Mouse (Mus musculus) liver, adult 2 months (tissue): ENCODE results near the gene Zfp941. TPM values are rescaled to one million over a fixed set of nuclear protein-coding genes. Genes with fewer than 3 reads are reported as not detected.
A peak's percentile ranks its signal among the peaks of the same experiment; 100 is the strongest.

Experiments
- DNase-seq: peaks from one replicate; pipeline ENCODE4 v3.0.0-alpha.2; 2011; ENCODE audit warnings: low read depth, low spot score; ENCODE audit errors: extremely low read depth
- H3K27ac ChIP-seq: fragments of 200-500 bp; replicated peaks from 2 replicates; pipeline ENCODE4 v1.5.1; 2012; ENCODE audit warnings: low read depth, mild to moderate bottlenecking, control low read depth, inconsistent platforms, low read length; ENCODE audit not compliant: insufficient read depth
- H3K27me3 ChIP-seq: fragments of 200-500 bp; 2 replicates; pipeline ENCODE4 v1.6.1; 2012; ENCODE audit warnings: mild to moderate bottlenecking, moderate library complexity, low read length, inconsistent platforms; ENCODE audit not compliant: control insufficient read depth, insufficient read depth
- H3K36me3 ChIP-seq: fragments of 200-500 bp; 2 replicates; pipeline ENCODE4 v1.6.1; 2012; ENCODE audit warnings: low read length, inconsistent platforms; ENCODE audit not compliant: control insufficient read depth, insufficient read depth
- H3K4me1 ChIP-seq: fragments of 200-500 bp; 2 replicates; pipeline ENCODE4 v1.6.1; 2011; ENCODE audit warnings: low read length; ENCODE audit not compliant: control insufficient read depth, insufficient read depth
- H3K4me3 ChIP-seq: fragments of 200-500 bp; 2 replicates; pipeline ENCODE4 v1.5.1; 2011; ENCODE audit warnings: low read depth, mild to moderate bottlenecking, control low read depth, low read length, moderate library complexity; ENCODE audit not compliant: insufficient read depth
- H3K79me2 ChIP-seq: fragments of 200-500 bp; 2 replicates; pipeline ENCODE4 v1.6.1; 2012; ENCODE audit warnings: inconsistent platforms, mild to moderate bottlenecking, low read length, moderate library complexity; ENCODE audit not compliant: control insufficient read depth, insufficient read depth
- H3K9ac ChIP-seq: fragments of 200-500 bp; 2 replicates; pipeline ENCODE4 v1.6.1; 2012; ENCODE audit warnings: low read depth, mild to moderate bottlenecking, control low read depth, inconsistent platforms, low read length
- CTCF ChIP-seq: fragments of 200-500 bp; IDR thresholded peaks from 2 replicates; pipeline ENCODE4 v1.5.1; 2011; ENCODE audit warnings: low read depth, low read length, control low read depth
- POLR2A ChIP-seq: fragments of 200-500 bp; IDR thresholded peaks from 2 replicates; pipeline ENCODE4 v1.6.1; 2011; ENCODE audit warnings: low read length, control low read depth; ENCODE audit not compliant: insufficient read depth; ENCODE audit errors: extremely low read depth
- WGBS: fragments of 180-500 bp; shearing (Covaris S2); methylation state at CpG from one replicate; pipeline ENCODE4 v1.1.7; 2018; 5-methylcytosine and 5-hydroxymethylcytosine counted together
- polyA plus RNA-seq: library from polyadenylated mRNA; depleted of rRNA; stranded (reverse); fragments of >200 nt; gene quantifications from 2 replicates; pipeline ENCODE4 v1.2.3, GENCODE M21; 2012
- total RNA-seq: library from RNA; depleted of rRNA; stranded (reverse); fragments of >200 nt; gene quantifications from 2 replicates; pipeline ENCODE4 v1.2.3, GENCODE M21; 2014

Gene Zfp941
- total and polyA plus RNA-seq, 2 experiments: 0.34 to 1.0 TPM

DNA sequence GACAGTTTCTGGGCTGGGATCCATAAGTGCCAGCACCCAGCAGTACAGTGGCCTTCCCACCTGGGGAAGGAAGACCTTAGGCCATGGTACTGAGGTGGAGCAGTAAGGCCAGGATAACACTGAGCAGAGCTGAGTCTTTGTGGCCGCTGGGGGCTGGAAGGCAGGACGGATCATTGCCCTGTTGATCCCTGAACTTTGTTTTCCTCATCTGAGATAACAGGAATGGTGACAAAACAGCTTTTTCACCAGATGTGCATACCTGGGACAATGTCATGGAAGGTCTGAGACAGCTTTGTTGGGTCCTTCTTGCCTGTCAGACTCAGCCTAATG is 13.7 kb upstream of the Zfp941 start:
- Histone ChIP-seq H3K27ac (peak overlapping the region; percentile 98), H3K36me3 (peaks cover 20% of the 10 kb centered on the region), H3K4me1 (peaks cover 16% of the 10 kb centered on the region), H3K9ac (peak overlapping the region; percentile 90), H3K79me2 (peaks cover 3% of the 10 kb centered on the region; the same call in 1 of the 2 replicates), H3K4me3 (peak overlapping the region; percentile 77), H3K27me3 (no peaks in the 10 kb centered on the region)
- WGBS: 11% methylated on average over 2 of the region's 2 CpGs
- no peak for TF ChIP-seq POLR2A
- DNase-seq: peak; percentile 78

DNA sequence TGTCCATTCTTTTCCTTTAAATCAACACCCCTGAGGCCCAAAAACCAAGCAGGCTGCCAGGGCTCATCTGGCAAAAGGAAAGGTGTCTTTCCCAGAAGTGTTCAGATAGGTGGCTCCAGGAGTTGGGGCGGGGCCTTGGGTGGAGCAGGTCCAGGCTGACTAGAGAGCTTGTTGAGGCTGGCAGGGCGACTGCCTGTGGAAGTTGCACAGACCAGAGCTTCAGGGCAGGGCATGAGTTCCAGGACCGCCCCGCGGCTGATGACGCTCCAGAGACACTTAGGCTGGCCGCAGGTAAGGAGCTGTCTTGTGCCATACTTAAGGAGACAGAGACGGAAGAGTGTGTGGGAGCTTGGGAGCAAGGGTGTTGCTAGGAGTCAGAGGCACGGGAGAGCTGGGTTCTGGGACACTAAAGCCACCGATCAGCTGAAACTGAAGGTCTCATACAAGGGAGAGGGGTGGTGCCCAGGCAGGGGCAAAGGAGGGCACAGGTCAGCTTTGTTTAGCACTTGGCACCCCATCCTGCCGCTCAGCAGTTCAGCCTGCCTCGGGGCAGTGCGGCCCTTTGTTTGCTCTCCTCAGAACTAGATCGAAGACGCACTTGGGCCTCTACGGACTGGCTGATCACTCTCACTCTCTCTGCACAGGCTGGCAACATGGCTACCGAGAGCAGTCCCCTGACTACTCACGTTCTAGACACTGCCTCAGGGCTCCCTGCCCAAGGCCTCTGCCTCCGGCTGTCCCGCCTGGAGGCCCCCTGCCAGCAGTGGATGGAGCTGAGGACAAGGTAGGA is 13.2 kb upstream of the Zfp941 start, which contains the start of gene Urah:
Gene Urah, plus strand, starts transcription at position 51 of the 790 bp plus-strand sequence.
- peak; percentile 97 for DNase-seq
- 20% methylated on average over 20 of the region's 20 CpGs for WGBS
- Histone ChIP-seq H3K27ac (peak within 1 kb of the TSS; percentile 98), H3K9ac (peak within 1 kb of the TSS; percentile 90), H3K36me3 (peaks cover 20% of the 10 kb centered on the region), H3K4me3 (peak within 1 kb of the TSS; percentile 77), H3K79me2 (peaks cover 3% of the 10 kb centered on the region; the same call in 1 of the 2 replicates), H3K4me1 (peaks cover 17% of the 10 kb centered on the region), H3K27me3 (no peaks in the 10 kb centered on the region)
- no peak for TF ChIP-seq CTCF
- TF ChIP-seq POLR2A: peak; percentile 71; the same call in 1 of the 2 replicates

DNA sequence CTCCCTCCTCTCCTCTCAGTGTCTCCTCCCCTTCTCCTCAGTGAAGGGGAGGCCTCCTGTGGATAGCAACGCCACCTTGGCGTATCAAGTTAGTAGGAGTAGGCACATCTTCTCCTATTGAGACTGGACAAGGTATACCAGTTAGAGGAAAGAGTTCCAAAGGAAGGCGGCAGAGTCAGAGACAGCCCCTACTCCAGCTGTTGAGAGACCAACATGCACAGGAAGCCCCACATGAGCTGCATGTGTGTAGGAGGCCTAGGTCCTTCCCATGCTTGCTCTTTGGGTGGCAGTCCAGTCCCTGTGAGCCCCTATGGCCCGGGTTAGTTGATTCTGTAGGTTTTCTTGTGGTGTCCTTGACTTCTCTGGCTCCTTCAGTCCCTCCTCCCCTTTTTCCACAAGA is 11.4 kb upstream of the Zfp941 start:
- no peaks in the 10 kb centered on the region for H3K27me3 ChIP-seq
- H3K4me1 ChIP-seq: peaks cover 21% of the 10 kb centered on the region
- TF ChIP-seq POLR2A (no peak), CTCF (no peak)
- no peak for DNase-seq
- H3K36me3 ChIP-seq: peaks cover 14% of the 10 kb centered on the region
- H3K4me3 ChIP-seq: no peak overlapping the region
- H3K79me2 ChIP-seq: peaks cover 3% of the 10 kb centered on the region; the same call in 1 of the 2 replicates
- H3K9ac ChIP-seq: no peak overlapping the region
- no peak overlapping the region for H3K27ac ChIP-seq
- WGBS: 86% methylated on average over 4 of the region's 4 CpGs

DNA sequence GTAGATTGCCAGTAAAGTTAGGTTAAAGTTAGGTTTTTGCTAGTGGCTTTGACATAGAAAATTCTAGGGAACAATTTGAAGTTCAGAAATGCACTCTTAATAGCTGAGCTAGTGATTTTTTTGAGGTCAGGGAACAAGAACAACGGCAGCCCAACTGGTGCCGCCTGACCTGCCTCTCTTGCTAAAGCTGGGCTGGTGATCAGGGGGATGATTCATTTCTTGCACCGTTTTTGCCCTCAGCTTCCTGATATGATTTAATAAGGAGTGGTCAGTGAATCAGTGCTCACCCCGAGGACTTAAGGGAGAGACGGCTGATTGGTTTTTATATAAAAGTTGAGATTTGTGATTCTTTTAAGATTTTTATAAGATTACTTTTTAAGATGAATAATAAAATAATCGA is 9.5 kb upstream of the Zfp941 start:
- peaks cover 3% of the 10 kb centered on the region; the same call in 1 of the 2 replicates for H3K79me2 ChIP-seq
- H3K36me3 ChIP-seq: no peaks in the 10 kb centered on the region
- TF ChIP-seq CTCF (no peak), POLR2A (no peak)
- no peak overlapping the region for H3K4me3 ChIP-seq
- no peak for DNase-seq
- H3K27me3 ChIP-seq: no peaks in the 10 kb centered on the region
- H3K9ac ChIP-seq: no peak overlapping the region
- no peak overlapping the region for H3K27ac ChIP-seq
- H3K4me1 ChIP-seq: peaks cover 8% of the 10 kb centered on the region
- WGBS: 69% methylated on average over 6 of the region's 6 CpGs

DNA sequence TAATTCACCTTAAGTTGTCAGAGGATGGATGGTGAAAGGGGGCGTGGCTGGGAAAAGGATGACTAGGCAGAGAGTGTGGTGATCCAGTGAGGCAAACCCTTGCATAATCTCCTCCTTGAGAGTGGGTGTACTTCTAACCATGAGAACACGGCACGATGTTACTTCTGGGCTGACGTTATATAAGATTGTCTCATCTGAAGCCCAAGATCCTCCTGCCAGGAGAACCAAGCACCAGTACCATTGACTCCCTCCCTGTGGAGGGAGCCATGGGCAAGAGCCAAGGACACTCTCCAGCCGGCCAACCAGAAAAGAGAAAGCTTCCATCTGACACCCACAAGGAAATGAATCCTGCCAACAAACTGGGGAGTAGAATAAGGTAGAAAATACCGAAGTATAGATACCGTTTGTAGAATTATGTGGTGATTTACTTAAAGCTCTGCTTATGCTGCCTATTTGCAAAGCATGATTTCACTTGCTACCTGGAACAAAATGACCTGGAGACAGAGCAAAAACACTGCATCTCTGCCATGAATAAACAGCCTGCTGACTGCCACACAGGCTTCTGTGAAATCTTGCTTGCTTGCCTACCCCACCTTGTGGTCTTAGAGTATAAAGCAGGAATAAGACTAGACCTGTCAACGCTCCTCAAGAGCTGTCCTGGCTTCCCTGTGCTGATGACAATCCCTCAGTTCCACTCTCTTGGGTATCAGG is 6.3 kb upstream of the Zfp941 start:
- WGBS: 6% methylated on average over 8 of the region's 8 CpGs
- Histone ChIP-seq H3K27ac (peak overlapping the region; percentile 26), H3K9ac (no peak overlapping the region), H3K36me3 (no peaks in the 10 kb centered on the region), H3K4me1 (peaks cover 8% of the 10 kb centered on the region), H3K27me3 (no peaks in the 10 kb centered on the region), H3K79me2 (no peaks in the 10 kb centered on the region), H3K4me3 (peak overlapping the region; percentile 5; the same call in 1 of the 2 replicates)
- DNase-seq: peak; percentile 68
- peak; percentile 35; the same call in 1 of the 2 replicates for TF ChIP-seq CTCF
- TF ChIP-seq POLR2A: no peak

DNA sequence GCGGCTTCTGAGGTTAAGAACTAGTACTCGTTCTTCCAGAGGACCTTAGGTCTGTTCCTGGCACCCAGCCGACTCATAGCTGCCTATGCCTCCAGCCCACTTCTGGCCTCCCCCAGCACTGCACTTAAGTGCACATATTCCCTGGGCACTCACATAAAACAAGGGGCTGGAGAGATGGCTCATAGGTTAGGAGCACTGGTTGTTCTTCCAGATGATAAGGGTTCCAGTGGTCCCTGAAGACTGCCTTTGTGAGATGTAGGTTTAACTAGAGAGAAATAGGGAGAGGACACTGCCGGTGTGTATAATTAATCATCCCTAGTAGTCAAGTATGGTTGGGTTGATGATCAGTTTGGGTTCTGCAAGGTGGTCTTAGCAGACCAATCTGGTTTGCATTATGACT is 753 bp upstream of the Zfp941 start:
- DNase-seq: no peak
- TF ChIP-seq POLR2A: no peak
- TF ChIP-seq CTCF: no peak
- 92% methylated on average over 4 of the region's 4 CpGs for WGBS

More for the DNA sequence above, 753 bp upstream of the Zfp941 start:
- no peak overlapping the region for H3K27ac ChIP-seq
- H3K4me3 ChIP-seq: no peak overlapping the region
- no peaks in the 10 kb centered on the region for H3K79me2 ChIP-seq
- no peaks in the 10 kb centered on the region for H3K36me3 ChIP-seq
- peaks cover 3% of the 10 kb centered on the region; the same call in 1 of the 2 replicates for H3K4me1 ChIP-seq
- no peaks in the 10 kb centered on the region for H3K27me3 ChIP-seq
- H3K9ac ChIP-seq: no peak overlapping the region
